Mouse (Mus musculus): ENCODE results near the gene Gatb. TPM values are rescaled to one million over a fixed set of nuclear protein-coding genes. Genes with fewer than 3 reads are reported as not detected.

The Gatb gene
- polyA plus RNA-seq, 1 experiment from 2014 or later, result 23.2 TPM

- Histone ChIP-seq H3K27ac (ENCODE audit: low read length) (no peak overlapping the region), H3K4me3 (ENCODE audit: low read depth, low read length) (no peak overlapping the region), H3K4me2 (ENCODE audit: low read length) (no peak overlapping the region), H3K9me3 (replicated peaks; ENCODE audit: control insufficient read depth, low read length, poor library complexity, severe bottlenecking) (no peaks in the 10 kb centered on the region), H3K36me3 (ENCODE audit: control insufficient read depth, insufficient read depth, low read length) (no peaks in the 10 kb centered on the region), H3K9ac (ENCODE audit: low read depth, low read length) (no peak overlapping the region), H3K27me3 (ENCODE audit: control insufficient read depth, insufficient read depth, low read depth, low read length) (no peaks in the 10 kb centered on the region), H3K4me1 (ENCODE audit: control insufficient read depth, insufficient read depth, low read length) (no peaks in the 10 kb centered on the region)
- ATAC-seq, result no peak
- WGBS, result 60% methylated on average over 3 of the region's 3 CpGs
Observed at GRCm38 (mm10) chr3:85695056-85695455, 121.1 kb downstream of the Gatb start.

GRCm38 (mm10) chr3:85698496-85698895 is 124.6 kb downstream of the Gatb start:
- H3K4me3 ChIP-seq (ENCODE audit: low read depth, low read length), result no peak overlapping the region
- WGBS, result 80% methylated on average over 4 of the region's 4 CpGs
- no peaks in the 10 kb centered on the region for H3K9me3 ChIP-seq (replicated peaks; ENCODE audit: control insufficient read depth, low read length, poor library complexity, severe bottlenecking)
- H3K4me2 ChIP-seq (ENCODE audit: low read length), result no peak overlapping the region
- no peak for ATAC-seq
- no peaks in the 10 kb centered on the region for H3K4me1 ChIP-seq (ENCODE audit: control insufficient read depth, insufficient read depth, low read length)
- no peaks in the 10 kb centered on the region for H3K36me3 ChIP-seq (ENCODE audit: control insufficient read depth, insufficient read depth, low read length)
- no peak overlapping the region for H3K9ac ChIP-seq (ENCODE audit: low read depth, low read length)
- no peak overlapping the region for H3K27ac ChIP-seq (ENCODE audit: low read length)
- no peaks in the 10 kb centered on the region for H3K27me3 ChIP-seq (ENCODE audit: control insufficient read depth, insufficient read depth, low read depth, low read length)

GRCm38 (mm10) chr3:85703141-85703882 is 129.4 kb downstream of the Gatb start:
- H3K9me3 ChIP-seq (replicated peaks; ENCODE audit: control insufficient read depth, low read length, poor library complexity, severe bottlenecking), result no peaks in the 10 kb centered on the region
- H3K27ac ChIP-seq (ENCODE audit: low read length), result no peak overlapping the region
- no peaks in the 10 kb centered on the region for H3K27me3 ChIP-seq (ENCODE audit: control insufficient read depth, insufficient read depth, low read depth, low read length)
- H3K4me3 ChIP-seq (ENCODE audit: low read depth, low read length), result no peak overlapping the region
- H3K4me2 ChIP-seq (ENCODE audit: low read length), result no peak overlapping the region
- WGBS, result 49% methylated on average over 6 of the region's 6 CpGs
- no peaks in the 10 kb centered on the region for H3K4me1 ChIP-seq (ENCODE audit: control insufficient read depth, insufficient read depth, low read length)
- no peaks in the 10 kb centered on the region for H3K36me3 ChIP-seq (ENCODE audit: control insufficient read depth, insufficient read depth, low read length)
- no peak overlapping the region for H3K9ac ChIP-seq (ENCODE audit: low read depth, low read length)
- ATAC-seq, result no peak

Other genes with a start within 250 kb of the Gatb start
- 0.22 and 0.38 TPM in 2 replicates for gene Fam160a1, start 243.2 kb downstream of the Gatb start, polyA plus RNA-seq (2015; fragmentation: Nextera tagmentation; extraction: Ambion mirVana)